Mouse (Mus musculus): ENCODE data around the gene Gca. TPM values are rescaled to one million over a fixed set of nuclear protein-coding genes. Genes with fewer than 3 reads are reported as not detected.

Gene Gca
- polyA plus RNA-seq, 1 experiment from 2014 or later: 4.9 TPM

- no peak overlapping the region for H3K9ac ChIP-seq (ENCODE audit: low read length)
- H3K4me1 ChIP-seq (replicated peaks; ENCODE audit: control insufficient read depth, insufficient read depth, low read length): no peaks in the 10 kb centered on the region
- H3K4me3 ChIP-seq (ENCODE audit: low read depth, low read length): no peak overlapping the region
- no peak overlapping the region for H3K27ac ChIP-seq (ENCODE audit: low read depth, low read length)
- no peak overlapping the region for H3K4me2 ChIP-seq (ENCODE audit: low read depth, low read length, severe bottlenecking)
- ATAC-seq (replicated peaks; ENCODE audit: low FRiP score): no peak
- WGBS: 81% methylated on average over 1 of the region's 1 CpGs
- H3K9me3 ChIP-seq (ENCODE audit: control insufficient read depth, low read length): no peaks in the 10 kb centered on the region
- DNase-seq (ENCODE audit: low spot score): no peak
- H3K27me3 ChIP-seq (ENCODE audit: control insufficient read depth, insufficient read depth, low read length): no peaks in the 10 kb centered on the region
- no peaks in the 10 kb centered on the region for H3K36me3 ChIP-seq (ENCODE audit: control insufficient read depth, insufficient read depth, low read length)
These were observed 8.0 kb upstream of the Gca start for GRCm38 (mm10) chr2:62656072-62656471.

- Histone ChIP-seq H3K9me3 (ENCODE audit: control insufficient read depth, low read length) (no peaks in the 10 kb centered on the region), H3K9ac (ENCODE audit: low read length) (no peak overlapping the region), H3K27me3 (ENCODE audit: control insufficient read depth, insufficient read depth, low read length) (no peaks in the 10 kb centered on the region), H3K4me3 (ENCODE audit: low read depth, low read length) (no peak overlapping the region), H3K27ac (ENCODE audit: low read depth, low read length) (no peak overlapping the region), H3K4me2 (ENCODE audit: low read depth, low read length, severe bottlenecking) (no peak overlapping the region), H3K36me3 (ENCODE audit: control insufficient read depth, insufficient read depth, low read length) (no peaks in the 10 kb centered on the region), H3K4me1 (replicated peaks; ENCODE audit: control insufficient read depth, insufficient read depth, low read length) (no peaks in the 10 kb centered on the region)
- 61% methylated on average over 6 of the region's 6 CpGs for WGBS
- DNase-seq (ENCODE audit: low spot score) (no peak), ATAC-seq (replicated peaks; ENCODE audit: low FRiP score) (no peak)
These were observed 3.5 kb upstream of the Gca start for GRCm38 (mm10) chr2:62660565-62660964.

- Histone ChIP-seq H3K4me3 (ENCODE audit: low read depth, low read length) (no peak overlapping the region), H3K4me1 (replicated peaks; ENCODE audit: control insufficient read depth, insufficient read depth, low read length) (no peaks in the 10 kb centered on the region), H3K4me2 (ENCODE audit: low read depth, low read length, severe bottlenecking) (no peak overlapping the region), H3K27me3 (ENCODE audit: control insufficient read depth, insufficient read depth, low read length) (no peaks in the 10 kb centered on the region), H3K9me3 (ENCODE audit: control insufficient read depth, low read length) (no peaks in the 10 kb centered on the region), H3K36me3 (ENCODE audit: control insufficient read depth, insufficient read depth, low read length) (no peaks in the 10 kb centered on the region), H3K9ac (ENCODE audit: low read length) (no peak overlapping the region), H3K27ac (ENCODE audit: low read depth, low read length) (no peak overlapping the region)
- 72% methylated on average over 3 of the region's 3 CpGs for WGBS
- ATAC-seq (replicated peaks; ENCODE audit: low FRiP score): no peak
- DNase-seq (ENCODE audit: low spot score): no peak
These were observed 1.5 kb upstream of the Gca start for GRCm38 (mm10) chr2:62662560-62662959.

- peak overlapping the region; percentile 94 for H3K4me2 ChIP-seq (ENCODE audit: low read depth, low read length, severe bottlenecking)
- H3K9ac ChIP-seq (ENCODE audit: low read length): no peak overlapping the region
- DNase-seq (ENCODE audit: low spot score): no peak
- no peaks in the 10 kb centered on the region for H3K4me1 ChIP-seq (replicated peaks; ENCODE audit: control insufficient read depth, insufficient read depth, low read length)
- H3K9me3 ChIP-seq (ENCODE audit: control insufficient read depth, low read length): no peaks in the 10 kb centered on the region
- no peaks in the 10 kb centered on the region for H3K27me3 ChIP-seq (ENCODE audit: control insufficient read depth, insufficient read depth, low read length)
- no peak overlapping the region for H3K27ac ChIP-seq (ENCODE audit: low read depth, low read length)
- no peak for ATAC-seq (replicated peaks; ENCODE audit: low FRiP score)
- no peaks in the 10 kb centered on the region for H3K36me3 ChIP-seq (ENCODE audit: control insufficient read depth, insufficient read depth, low read length)
- H3K4me3 ChIP-seq (ENCODE audit: low read depth, low read length): peak overlapping the region; percentile 59
- 63% methylated on average over 7 of the region's 7 CpGs for WGBS
These were observed 754 bp downstream of the Gca start for GRCm38 (mm10) chr2:62664839-62665238.

GRCm38 (mm10) chr2:62665536-62665935 lies 1.5 kb downstream of the Gca start:
- no peaks in the 10 kb centered on the region for H3K36me3 ChIP-seq (ENCODE audit: control insufficient read depth, insufficient read depth, low read length)
- DNase-seq (ENCODE audit: low spot score) (no peak), ATAC-seq (replicated peaks; ENCODE audit: low FRiP score) (no peak)
- H3K4me2 ChIP-seq (ENCODE audit: low read depth, low read length, severe bottlenecking): no peak overlapping the region
- no peaks in the 10 kb centered on the region for H3K4me1 ChIP-seq (replicated peaks; ENCODE audit: control insufficient read depth, insufficient read depth, low read length)
- H3K27ac ChIP-seq (ENCODE audit: low read depth, low read length): no peak overlapping the region
- H3K9me3 ChIP-seq (ENCODE audit: control insufficient read depth, low read length): no peaks in the 10 kb centered on the region
- WGBS: 48% methylated on average over 1 of the region's 1 CpGs
- no peak overlapping the region for H3K4me3 ChIP-seq (ENCODE audit: low read depth, low read length)
- H3K27me3 ChIP-seq (ENCODE audit: control insufficient read depth, insufficient read depth, low read length): no peaks in the 10 kb centered on the region
- H3K9ac ChIP-seq (ENCODE audit: low read length): no peak overlapping the region

GRCm38 (mm10) chr2:62669848-62670247 lies 5.8 kb downstream of the Gca start:
- Histone ChIP-seq H3K9ac (ENCODE audit: low read length) (no peak overlapping the region), H3K9me3 (ENCODE audit: control insufficient read depth, low read length) (no peaks in the 10 kb centered on the region), H3K4me1 (replicated peaks; ENCODE audit: control insufficient read depth, insufficient read depth, low read length) (no peaks in the 10 kb centered on the region), H3K4me3 (ENCODE audit: low read depth, low read length) (no peak overlapping the region), H3K4me2 (ENCODE audit: low read depth, low read length, severe bottlenecking) (no peak overlapping the region), H3K27me3 (ENCODE audit: control insufficient read depth, insufficient read depth, low read length) (no peaks in the 10 kb centered on the region), H3K27ac (ENCODE audit: low read depth, low read length) (no peak overlapping the region), H3K36me3 (ENCODE audit: control insufficient read depth, insufficient read depth, low read length) (no peaks in the 10 kb centered on the region)
- DNase-seq (ENCODE audit: low spot score) (no peak), ATAC-seq (replicated peaks; ENCODE audit: low FRiP score) (no peak)
- 81% methylated on average over 3 of the region's 3 CpGs for WGBS

- WGBS: 87% methylated on average over 5 of the region's 5 CpGs
These were observed 6.2 kb downstream of the Gca start for GRCm38 (mm10) chr2:62670301-62670700.

GRCm38 (mm10) chr2:62670767-62671166 lies 6.7 kb downstream of the Gca start:
- Histone ChIP-seq H3K9me3 (ENCODE audit: control insufficient read depth, low read length) (no peaks in the 10 kb centered on the region), H3K27me3 (ENCODE audit: control insufficient read depth, insufficient read depth, low read length) (no peaks in the 10 kb centered on the region), H3K36me3 (ENCODE audit: control insufficient read depth, insufficient read depth, low read length) (no peaks in the 10 kb centered on the region), H3K4me1 (replicated peaks; ENCODE audit: control insufficient read depth, insufficient read depth, low read length) (no peaks in the 10 kb centered on the region), H3K9ac (ENCODE audit: low read length) (no peak overlapping the region), H3K4me2 (ENCODE audit: low read depth, low read length, severe bottlenecking) (no peak overlapping the region), H3K27ac (ENCODE audit: low read depth, low read length) (no peak overlapping the region), H3K4me3 (ENCODE audit: low read depth, low read length) (no peak overlapping the region)
- DNase-seq (ENCODE audit: low spot score): no peak
- WGBS: 84% methylated on average over 4 of the region's 4 CpGs
- ATAC-seq (replicated peaks; ENCODE audit: low FRiP score): no peak

More at GRCm38 (mm10) chr2:62670301-62670700, 6.2 kb downstream of the Gca start:
- Histone ChIP-seq H3K4me2 (ENCODE audit: low read depth, low read length, severe bottlenecking) (no peak overlapping the region), H3K9ac (ENCODE audit: low read length) (no peak overlapping the region), H3K9me3 (ENCODE audit: control insufficient read depth, low read length) (no peaks in the 10 kb centered on the region), H3K4me3 (ENCODE audit: low read depth, low read length) (no peak overlapping the region), H3K36me3 (ENCODE audit: control insufficient read depth, insufficient read depth, low read length) (no peaks in the 10 kb centered on the region), H3K27ac (ENCODE audit: low read depth, low read length) (no peak overlapping the region), H3K4me1 (replicated peaks; ENCODE audit: control insufficient read depth, insufficient read depth, low read length) (no peaks in the 10 kb centered on the region), H3K27me3 (ENCODE audit: control insufficient read depth, insufficient read depth, low read length) (no peaks in the 10 kb centered on the region)
- DNase-seq (ENCODE audit: low spot score) (no peak), ATAC-seq (replicated peaks; ENCODE audit: low FRiP score) (no peak)

GRCm38 (mm10) chr2:62672788-62673187 lies 8.7 kb downstream of the Gca start:
- no peak overlapping the region for H3K4me3 ChIP-seq (ENCODE audit: low read depth, low read length)
- WGBS: 94% methylated on average over 5 of the region's 5 CpGs
- H3K9ac ChIP-seq (ENCODE audit: low read length): no peak overlapping the region
- no peaks in the 10 kb centered on the region for H3K36me3 ChIP-seq (ENCODE audit: control insufficient read depth, insufficient read depth, low read length)
- ATAC-seq (replicated peaks; ENCODE audit: low FRiP score) (no peak), DNase-seq (ENCODE audit: low spot score) (no peak)
- no peak overlapping the region for H3K4me2 ChIP-seq (ENCODE audit: low read depth, low read length, severe bottlenecking)
- H3K27ac ChIP-seq (ENCODE audit: low read depth, low read length): no peak overlapping the region
- no peaks in the 10 kb centered on the region for H3K27me3 ChIP-seq (ENCODE audit: control insufficient read depth, insufficient read depth, low read length)
- H3K9me3 ChIP-seq (ENCODE audit: control insufficient read depth, low read length): no peaks in the 10 kb centered on the region
- no peaks in the 10 kb centered on the region for H3K4me1 ChIP-seq (replicated peaks; ENCODE audit: control insufficient read depth, insufficient read depth, low read length)

Measured in forebrain, embryonic 11.5 days (tissue).